Mouse (Mus musculus) spleen, postnatal 4 days (tissue): ENCODE measurements around the gene Cib4.

Source experiments
- DNase-seq, 2 experiments: peaks; one replicate each; pipeline ENCODE4 v3.0.0; 2022; ENCODE audit warnings: low spot score in 2 of 2

Gene Cib4

GRCm38 (mm10) chr5:30571820-30572219 is 26.2 kb upstream of the Cib4 start:
- no peak for DNase-seq

GRCm38 (mm10) chr5:30568479-30568878 is 22.8 kb upstream of the Cib4 start:
- no peak for DNase-seq

- DNase-seq = no peak
Observed at GRCm38 (mm10) chr5:30559986-30560493, 14.4 kb upstream of the Cib4 start.

- DNase-seq = no peak
Observed at GRCm38 (mm10) chr5:30559421-30559820, 13.8 kb upstream of the Cib4 start.

GRCm38 (mm10) chr5:30556284-30556683 is 10.6 kb upstream of the Cib4 start:
- DNase-seq = no peak

- DNase-seq = no peak
Observed at GRCm38 (mm10) chr5:30554981-30555380, 9.3 kb upstream of the Cib4 start.

- no peak for DNase-seq
Observed at GRCm38 (mm10) chr5:30553936-30554335, 8.3 kb upstream of the Cib4 start.

- DNase-seq = no peak
Observed at GRCm38 (mm10) chr5:30552006-30552405, 6.4 kb upstream of the Cib4 start.

- DNase-seq = no peak
Observed at GRCm38 (mm10) chr5:30551022-30551638, 5.5 kb upstream of the Cib4 start.

- no peak for DNase-seq
Observed at GRCm38 (mm10) chr5:30550334-30551021, 4.8 kb upstream of the Cib4 start.

- DNase-seq = no peak
Observed at GRCm38 (mm10) chr5:30548681-30549080, 3.0 kb upstream of the Cib4 start.

- DNase-seq = no peak
Observed at GRCm38 (mm10) chr5:30536051-30536570, 9.5 kb downstream of the Cib4 start.

GRCm38 (mm10) chr5:30534637-30535036 is 11.0 kb downstream of the Cib4 start:
- DNase-seq = no peak

- no peak for DNase-seq
Observed at GRCm38 (mm10) chr5:30528906-30529305, 16.7 kb downstream of the Cib4 start.

GRCm38 (mm10) chr5:30527129-30527528 is 18.5 kb downstream of the Cib4 start:
- no peak for DNase-seq

- DNase-seq = no peak
Observed at GRCm38 (mm10) chr5:30525920-30526836, 19.5 kb downstream of the Cib4 start.

- DNase-seq = no peak
Observed at GRCm38 (mm10) chr5:30524213-30524612, 21.4 kb downstream of the Cib4 start.

GRCm38 (mm10) chr5:30523131-30523530 is 22.5 kb downstream of the Cib4 start:
- DNase-seq = no peak

GRCm38 (mm10) chr5:30522406-30522805 is 23.2 kb downstream of the Cib4 start:
- DNase-seq = no peak

- no peak for DNase-seq
Observed at GRCm38 (mm10) chr5:30520214-30520732, 25.4 kb downstream of the Cib4 start.

GRCm38 (mm10) chr5:30519494-30519893 is 26.1 kb downstream of the Cib4 start:
- DNase-seq = no peak

- DNase-seq = peak in 1 of 2 experiments; percentile 49
Observed at GRCm38 (mm10) chr5:30518547-30518946, 27.1 kb downstream of the Cib4 start.
